Mouse (Mus musculus) embryonic facial prominence, embryonic 14.5 days (tissue): ENCODE measurements around the gene Olfr1446. TPM values are rescaled to one million over a fixed set of nuclear protein-coding genes. Genes with fewer than 3 reads are reported as not detected.

ENCODE experiments used
- ATAC-seq: fragments of 200-750 bp; cut with Nextera tagmentation; 2 replicates; pipeline ENCODE4 v1.8.0; 2017; ENCODE audit warnings: low read depth, moderate number of reproducible peaks, moderate TSS enrichment
- DNase-seq: peaks from one replicate; pipeline ENCODE4 v3.0.0-alpha.2; 2015; ENCODE audit warnings: low spot score
- H3K27ac ChIP-seq: fragments of 300-500 bp; sonication (generic); replicated peaks from 2 replicates; pipeline ENCODE4 v1.5.1; 2014; ENCODE audit warnings: low read depth, mild to moderate bottlenecking, low read length, moderate library complexity
- H3K27me3 ChIP-seq: fragments of 300-500 bp; sonication (generic); replicated peaks from 2 replicates; pipeline ENCODE4 v1.6.1; 2014; ENCODE audit warnings: low read length; ENCODE audit not compliant: control insufficient read depth, insufficient read depth
- H3K36me3 ChIP-seq: fragments of 300-500 bp; sonication (generic); 2 replicates; pipeline ENCODE4 v1.6.1; 2014; ENCODE audit warnings: low read length, mixed read lengths; ENCODE audit not compliant: control insufficient read depth, insufficient read depth
- H3K4me1 ChIP-seq: fragments of 300-500 bp; sonication (generic); 2 replicates; pipeline ENCODE4 v1.6.1; 2014; ENCODE audit warnings: antibody characterized with exemption, low read length; ENCODE audit not compliant: control insufficient read depth, insufficient read depth
- H3K4me2 ChIP-seq: fragments of 300-500 bp; sonication (generic); 2 replicates; pipeline ENCODE4 v1.6.1; 2014; ENCODE audit warnings: low read depth, mild to moderate bottlenecking, low read length, moderate library complexity, mixed read lengths
- H3K4me3 ChIP-seq: fragments of 300-500 bp; sonication (generic); 2 replicates; pipeline ENCODE4 v1.5.1; 2014; ENCODE audit warnings: low read depth, mild to moderate bottlenecking, low read length
- H3K9ac ChIP-seq: fragments of 300-500 bp; sonication (generic); 2 replicates; pipeline ENCODE4 v1.6.1; 2014; ENCODE audit warnings: low read depth, mild to moderate bottlenecking, low read length, moderate library complexity, mixed read lengths
- H3K9me3 ChIP-seq: fragments of 300-500 bp; sonication (generic); 2 replicates; pipeline ENCODE4 v1.6.1; 2016; ENCODE audit warnings: low read length; ENCODE audit not compliant: control insufficient read depth
- WGBS: fragments of 180-500 bp; shearing (Covaris S2); extraction: QIAGEN DNeasy Blood & Tissue Kit; methylation state at CpG from one replicate; pipeline ENCODE4 v1.1.7; 2014; 5-methylcytosine and 5-hydroxymethylcytosine counted together
- polyA plus RNA-seq: library from polyadenylated mRNA; unstranded; fragments of >200 nt; fragmentation: Nextera tagmentation; extraction: Ambion mirVana; gene quantifications from 2 replicates; pipeline ENCODE4 v1.2.1, GENCODE M21; 2014

The Olfr1446 gene
- not detected in 2 replicates for polyA plus RNA-seq

DNA sequence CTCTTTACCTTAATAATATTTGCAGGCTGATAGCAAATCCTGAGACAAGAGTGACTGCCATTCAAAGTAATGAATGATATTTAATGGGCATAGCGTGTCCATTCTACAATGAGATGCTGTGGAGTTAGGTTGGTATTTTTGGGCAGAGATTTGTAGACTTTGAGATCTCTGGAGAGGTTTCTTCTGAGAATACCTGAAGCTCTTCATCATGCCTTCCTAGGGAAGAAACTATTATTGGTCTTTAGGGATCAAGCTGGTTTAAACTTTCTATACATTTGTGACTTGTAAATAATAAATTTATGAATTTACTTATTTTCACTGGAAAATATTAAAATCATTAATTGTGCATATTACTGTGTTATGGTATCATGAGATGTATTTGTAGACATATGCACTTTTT lies at the start of gene Olfr1446:
TSS of gene Olfr1446 (minus strand) at position 101 of the 400 bp plus-strand sequence.
- Histone ChIP-seq H3K9ac (no peak within 1 kb of the TSS), H3K27me3 (no peaks in the 10 kb centered on the region), H3K9me3 (no peaks in the 10 kb centered on the region), H3K4me3 (no peak within 1 kb of the TSS), H3K27ac (no peak within 1 kb of the TSS), H3K4me1 (no peaks in the 10 kb centered on the region), H3K4me2 (no peak within 1 kb of the TSS), H3K36me3 (no peaks in the 10 kb centered on the region)
- DNase-seq (no peak), ATAC-seq (no peak)
- 80% methylated on average over 1 of the region's 1 CpGs for WGBS

DNA sequence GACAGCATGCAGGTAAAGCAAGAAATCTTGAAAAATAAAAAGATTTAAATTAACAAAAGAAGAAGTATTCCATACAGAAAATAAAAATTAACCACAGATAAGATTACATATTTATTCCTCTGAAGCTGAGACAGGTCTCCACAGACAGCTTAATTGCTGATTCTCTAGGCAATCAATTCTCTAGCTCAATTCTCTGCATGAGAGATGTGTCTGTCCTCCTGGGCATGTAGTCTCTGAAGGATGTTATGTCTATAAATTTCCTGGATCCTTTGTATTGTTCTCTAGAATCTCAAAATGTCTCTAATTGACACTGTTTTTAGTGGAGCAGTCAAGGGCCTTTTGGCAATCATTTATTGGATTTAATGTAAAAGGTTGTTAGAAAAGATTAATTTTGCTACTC lies 37.2 kb upstream of the Olfr1446 start, which contains the start of gene Olfr1449:
TSS of gene Olfr1449 (plus strand) at position 301 of the 400 bp plus-strand sequence.
- Histone ChIP-seq H3K27me3 (no peaks in the 10 kb centered on the region), H3K9me3 (no peaks in the 10 kb centered on the region), H3K27ac (no peak within 1 kb of the TSS), H3K4me2 (no peak within 1 kb of the TSS), H3K36me3 (no peaks in the 10 kb centered on the region), H3K4me1 (no peaks in the 10 kb centered on the region), H3K9ac (no peak within 1 kb of the TSS), H3K4me3 (no peak within 1 kb of the TSS)
- ATAC-seq (no peak), DNase-seq (no peak)

DNA sequence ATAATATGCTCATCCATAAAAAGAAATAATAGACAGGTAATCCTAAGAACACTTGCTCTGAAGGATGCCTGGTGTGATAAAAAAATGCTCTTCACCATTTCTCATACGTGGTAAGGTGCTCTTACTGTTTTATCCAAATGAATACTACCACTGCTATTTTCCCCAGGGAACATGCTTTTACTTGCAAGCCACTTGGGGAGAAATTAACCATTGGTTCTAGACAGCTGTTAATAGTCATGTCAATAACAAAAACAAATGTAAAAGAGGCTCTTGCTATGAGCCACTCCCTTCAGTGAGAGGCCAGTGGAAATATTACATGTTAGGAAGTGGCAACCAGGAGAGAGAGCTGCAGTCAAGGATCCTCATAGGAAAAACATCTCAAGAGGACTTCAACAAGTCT lies 31.0 kb upstream of the Olfr1446 start, which contains the start of gene Olfr1448:
TSS of gene Olfr1448 (minus strand) at position 101 of the 400 bp plus-strand sequence.
- 59% methylated on average over 1 of the region's 1 CpGs for WGBS
- no peaks in the 10 kb centered on the region for H3K27me3 ChIP-seq

DNA sequence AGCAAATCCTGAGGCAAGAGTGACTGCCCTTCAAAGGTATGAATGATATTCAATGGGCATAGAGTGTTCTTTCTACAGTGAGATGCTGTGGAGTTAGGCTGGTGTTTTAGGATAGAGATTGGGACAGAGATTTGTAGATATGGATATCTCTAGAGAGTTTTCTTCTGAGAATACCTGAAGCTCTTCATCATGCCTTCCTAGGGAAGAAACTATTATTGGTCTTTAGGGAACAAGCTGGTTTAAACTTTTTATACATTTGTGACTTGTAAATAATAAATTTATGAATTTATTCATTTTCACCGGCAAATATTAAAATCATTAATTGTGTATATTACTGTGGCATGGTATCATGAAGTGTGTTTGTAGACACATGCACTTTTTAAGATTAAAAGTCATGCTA lies 10.3 kb upstream of the Olfr1446 start, which contains the start of gene Olfr1447:
TSS of gene Olfr1447 (minus strand) at position 101 of the 400 bp plus-strand sequence.
- Histone ChIP-seq H3K4me3 (no peak within 1 kb of the TSS), H3K36me3 (no peaks in the 10 kb centered on the region), H3K4me1 (no peaks in the 10 kb centered on the region), H3K9me3 (no peaks in the 10 kb centered on the region), H3K9ac (no peak within 1 kb of the TSS), H3K27me3 (no peaks in the 10 kb centered on the region), H3K27ac (no peak within 1 kb of the TSS), H3K4me2 (no peak within 1 kb of the TSS)
- ATAC-seq (no peak), DNase-seq (no peak)
- 94% methylated on average over 1 of the region's 1 CpGs for WGBS

More for the DNA sequence above, 31.0 kb upstream of the Olfr1446 start, which contains the start of gene Olfr1448:
- no peak within 1 kb of the TSS for H3K4me2 ChIP-seq
- H3K36me3 ChIP-seq: no peaks in the 10 kb centered on the region
- H3K4me1 ChIP-seq: no peaks in the 10 kb centered on the region
- ATAC-seq (no peak), DNase-seq (no peak)
- H3K27ac ChIP-seq: no peak within 1 kb of the TSS
- H3K9me3 ChIP-seq: no peaks in the 10 kb centered on the region
- H3K9ac ChIP-seq: no peak within 1 kb of the TSS
- H3K4me3 ChIP-seq: no peak within 1 kb of the TSS

DNA sequence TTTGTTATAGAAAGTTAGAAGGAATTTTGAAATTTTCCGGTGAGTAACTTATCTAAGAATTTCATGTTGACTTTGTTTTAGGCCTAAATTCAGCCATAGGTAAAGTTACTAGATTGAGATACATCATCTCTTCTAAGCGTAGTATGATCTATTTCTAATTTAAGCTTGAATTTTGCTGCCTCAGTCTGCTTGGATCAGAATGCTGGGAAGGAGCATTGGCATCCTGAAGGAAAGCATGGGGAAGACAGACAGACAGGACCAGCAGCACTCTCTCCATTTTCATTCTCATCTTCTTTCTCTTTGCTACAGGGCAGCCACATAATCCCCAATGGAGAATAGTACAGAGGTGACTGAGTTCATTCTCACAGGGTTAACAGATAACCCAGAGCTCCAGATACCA lies 9.8 kb downstream of the Olfr1446 start, which contains the start of gene Olfr1445:
TSS of gene Olfr1445 (plus strand) at position 301 of the 400 bp plus-strand sequence.
- Histone ChIP-seq H3K9ac (no peak within 1 kb of the TSS), H3K4me3 (no peak within 1 kb of the TSS), H3K4me1 (no peaks in the 10 kb centered on the region), H3K27ac (no peak within 1 kb of the TSS), H3K4me2 (no peak within 1 kb of the TSS), H3K27me3 (no peaks in the 10 kb centered on the region), H3K36me3 (no peaks in the 10 kb centered on the region), H3K9me3 (no peaks in the 10 kb centered on the region)
- ATAC-seq (no peak), DNase-seq (no peak)
- WGBS: 79% methylated on average over 2 of the region's 2 CpGs

DNA sequence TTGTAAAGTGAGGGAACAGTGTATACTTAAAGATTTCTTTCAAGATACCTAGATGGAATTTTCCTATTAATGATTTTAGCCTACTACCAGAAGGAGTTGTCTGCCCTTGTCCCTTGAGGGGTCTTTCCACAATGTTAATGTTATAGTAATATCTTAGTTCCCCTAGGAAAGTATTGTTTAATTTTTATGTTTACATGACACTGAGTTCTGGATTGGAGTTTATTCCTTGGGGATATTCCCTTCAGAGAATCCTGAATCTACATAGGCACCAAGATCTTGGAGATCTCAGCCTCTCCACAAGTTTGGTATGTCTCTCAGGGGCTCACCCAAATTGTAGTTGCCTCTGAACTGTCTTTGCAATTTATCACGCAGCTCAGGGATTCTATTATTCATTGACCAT lies 36.3 kb downstream of the Olfr1446 start, which contains the start of gene Olfr1444:
TSS of gene Olfr1444 (plus strand) at position 301 of the 400 bp plus-strand sequence.
- no peak within 1 kb of the TSS for H3K4me2 ChIP-seq
- WGBS: 49% methylated on average over 1 of the region's 1 CpGs
- no peaks in the 10 kb centered on the region for H3K36me3 ChIP-seq
- DNase-seq (no peak), ATAC-seq (no peak)
- no peak within 1 kb of the TSS for H3K4me3 ChIP-seq
- H3K4me1 ChIP-seq: no peaks in the 10 kb centered on the region
- H3K27ac ChIP-seq: no peak within 1 kb of the TSS
- no peaks in the 10 kb centered on the region for H3K27me3 ChIP-seq
- no peak within 1 kb of the TSS for H3K9ac ChIP-seq
- H3K9me3 ChIP-seq: no peaks in the 10 kb centered on the region

DNA sequence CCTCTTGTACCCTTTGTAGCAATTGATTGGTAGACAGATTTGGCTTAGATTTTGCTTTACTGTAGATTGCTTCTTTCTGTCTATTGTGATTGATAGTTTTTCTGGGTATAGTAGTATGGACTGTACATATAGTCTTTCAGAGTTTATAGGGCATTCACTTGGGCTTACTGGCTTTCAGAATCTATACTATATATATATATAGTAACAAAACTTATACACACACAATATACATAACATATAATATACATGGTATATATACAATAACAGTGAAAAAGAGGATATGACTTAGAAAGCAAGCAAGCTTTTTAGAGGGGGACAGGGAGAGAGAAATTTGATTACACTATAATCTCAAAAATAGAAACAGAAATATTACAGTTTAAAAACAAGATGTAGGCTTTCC lies 46.9 kb downstream of the Olfr1446 start, which contains the start of gene Gm5244:
TSS of gene Gm5244 (plus strand) at position 301 of the 400 bp plus-strand sequence.
- Histone ChIP-seq H3K9ac (no peak within 1 kb of the TSS), H3K4me1 (no peaks in the 10 kb centered on the region), H3K36me3 (no peaks in the 10 kb centered on the region), H3K27ac (no peak within 1 kb of the TSS), H3K4me3 (no peak within 1 kb of the TSS), H3K4me2 (no peak within 1 kb of the TSS), H3K9me3 (no peaks in the 10 kb centered on the region), H3K27me3 (no peaks in the 10 kb centered on the region)
- ATAC-seq (no peak), DNase-seq (no peak)

DNA sequence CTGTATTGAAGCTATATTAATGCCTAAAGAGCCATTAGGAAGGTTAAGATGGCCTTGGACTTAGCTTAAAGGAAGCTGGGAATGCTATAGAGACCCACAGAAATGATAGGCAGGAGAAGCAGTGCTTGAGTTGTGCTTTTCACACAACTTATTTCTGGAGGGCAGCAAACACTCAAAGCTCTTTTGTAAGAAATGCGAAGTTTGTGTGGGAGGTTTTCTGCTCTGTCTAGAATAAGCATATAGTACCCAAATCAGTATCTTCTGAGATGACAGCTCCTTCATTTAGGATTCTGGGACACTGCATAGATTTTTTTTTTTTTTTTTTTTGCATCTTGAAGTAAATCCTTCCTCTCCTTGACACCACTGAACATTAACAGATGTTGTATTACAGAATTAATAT lies 54.8 kb downstream of the Olfr1446 start:
- H3K27ac ChIP-seq: no peak overlapping the region
- H3K4me2 ChIP-seq: no peak overlapping the region
- H3K36me3 ChIP-seq: no peaks in the 10 kb centered on the region
- 91% methylated on average over 1 of the region's 1 CpGs for WGBS
- H3K9ac ChIP-seq: no peak overlapping the region
- ATAC-seq (no peak), DNase-seq (no peak)
- H3K4me3 ChIP-seq: no peak overlapping the region
- H3K9me3 ChIP-seq: no peaks in the 10 kb centered on the region
- no peaks in the 10 kb centered on the region for H3K4me1 ChIP-seq
- H3K27me3 ChIP-seq: no peaks in the 10 kb centered on the region
